Mouse (Mus musculus): ENCODE measurements around the gene Borcs5.

GRCm38 (mm10) chr6:134710020-134710419, 70.7 kb downstream of the Borcs5 start:
- TF ChIP-seq CTCF (IDR thresholded peaks at IDR 0.05; ENCODE audit: extremely low read depth, insufficient read depth, insufficient read length, insufficient replicate concordance), result no peak
- TF ChIP-seq POLR2A (IDR thresholded peaks at IDR 0.05; ENCODE audit: low read depth, low read length), result no peak

Measured in spleen, adult 2 months (tissue).